Mouse (Mus musculus): ENCODE results near the gene Cct8.

Gene Cct8

DNA sequence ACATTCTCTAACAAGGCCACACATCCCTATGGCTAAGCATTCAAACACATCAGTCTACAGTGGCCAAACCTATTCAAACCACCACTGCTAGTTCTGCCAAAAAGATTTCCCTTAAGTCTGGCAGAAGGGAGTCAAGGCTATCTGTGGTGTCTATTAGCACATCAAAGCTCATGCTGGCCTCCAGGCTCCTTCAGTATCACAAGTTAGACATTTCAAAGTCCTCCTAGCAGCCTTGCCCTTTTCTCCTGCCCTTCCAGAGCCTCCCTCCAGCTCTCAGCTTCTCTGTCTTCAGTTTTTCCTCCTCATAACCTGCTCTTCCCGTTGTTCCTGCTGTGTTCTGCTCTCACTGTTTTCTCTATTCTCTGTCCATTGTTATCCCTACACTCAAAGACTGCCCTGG is 51.6 kb downstream of the Cct8 start:
- DNase-seq = no peak

DNA sequence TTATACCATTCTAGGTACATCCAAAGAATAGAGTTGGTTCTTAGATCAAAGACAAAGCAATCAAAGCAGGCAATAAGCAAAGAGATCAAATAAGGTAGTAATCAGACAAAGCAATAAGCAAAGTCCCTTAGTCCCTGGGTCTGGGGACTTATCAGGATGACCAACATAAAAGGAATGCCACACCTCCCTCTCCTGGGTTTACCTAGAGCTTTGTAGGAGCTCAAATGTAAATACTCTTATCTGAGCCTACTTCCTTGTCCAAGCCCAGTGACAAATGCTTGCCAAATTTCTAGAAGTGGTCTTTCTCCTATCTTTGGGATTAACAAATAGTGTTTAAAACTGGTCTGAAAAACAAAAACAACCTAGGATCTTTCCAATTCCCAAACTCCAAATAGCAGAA is 52.4 kb downstream of the Cct8 start:
- DNase-seq = no peak

DNA sequence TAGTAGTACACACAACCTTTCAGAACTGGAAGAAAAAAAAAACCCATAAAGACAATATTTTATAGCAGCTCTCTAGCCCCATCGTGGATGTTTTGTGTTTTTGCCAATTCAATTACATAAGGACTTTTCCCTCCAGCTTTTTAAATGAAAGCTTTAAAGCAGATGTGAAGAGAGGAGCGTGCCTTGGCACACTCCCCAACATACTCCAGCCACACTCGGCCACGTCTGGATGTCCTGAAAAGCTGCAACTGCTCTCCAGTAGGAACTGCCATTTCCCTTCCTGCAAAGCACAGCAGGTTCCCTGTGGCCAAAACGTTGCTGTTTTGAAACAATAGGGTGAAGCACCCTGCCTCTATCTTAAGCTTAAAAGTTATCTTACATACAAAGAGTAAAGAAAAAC is 53.4 kb downstream of the Cct8 start:
- DNase-seq = peak in 1 of 2 experiments; percentile 24

DNA sequence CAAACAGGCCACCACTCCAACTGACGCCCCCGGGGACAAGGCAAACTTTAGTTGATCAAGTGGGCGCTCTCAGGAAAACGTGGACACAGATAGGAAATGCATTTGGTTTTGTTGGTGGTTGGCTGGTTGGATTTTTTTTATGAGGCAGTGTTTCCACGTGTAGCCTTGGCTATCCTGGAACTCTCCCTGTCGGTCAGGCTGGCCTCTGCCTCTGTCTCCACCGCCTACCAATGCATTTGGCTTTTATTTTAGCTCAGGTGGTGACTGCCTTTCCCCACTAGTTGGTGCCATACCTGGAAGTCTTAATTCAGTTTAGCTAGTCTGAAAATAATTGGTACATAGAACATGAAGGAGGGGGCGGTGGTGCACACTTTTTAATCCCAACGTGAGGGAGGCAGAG is 54.6 kb downstream of the Cct8 start:
- DNase-seq = peak; percentile 43 to 57

DNA sequence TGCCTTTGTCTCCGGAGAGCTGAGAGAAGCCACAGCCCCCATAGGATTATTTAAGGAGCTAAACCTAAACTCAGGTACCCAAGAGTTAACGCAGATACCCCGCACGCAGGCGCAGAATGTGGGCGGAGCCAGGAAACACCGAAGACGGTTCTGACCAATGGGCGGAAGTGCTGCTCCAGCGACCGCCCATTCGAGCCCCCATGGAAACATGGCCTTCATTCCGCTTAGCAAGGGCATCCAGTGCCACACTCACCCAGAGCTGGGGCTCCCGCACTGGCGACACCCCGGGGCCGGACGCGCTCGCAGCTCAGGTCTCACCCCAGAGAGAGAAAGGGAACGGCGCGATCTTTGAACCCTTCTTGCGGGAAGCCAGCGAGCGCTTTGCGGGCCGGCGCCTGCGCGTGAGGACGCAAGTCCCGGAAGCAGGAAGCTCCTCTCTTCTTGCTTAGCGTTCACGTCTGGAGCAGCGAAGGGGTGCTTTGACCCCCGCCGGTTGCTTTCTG is 55.4 kb downstream of the Cct8 start, which contains the start of gene Rwdd2b:
Gene Rwdd2b (minus strand): TSS at position 390 of the 503 bp plus-strand sequence.
- DNase-seq = peak; percentile 97

DNA sequence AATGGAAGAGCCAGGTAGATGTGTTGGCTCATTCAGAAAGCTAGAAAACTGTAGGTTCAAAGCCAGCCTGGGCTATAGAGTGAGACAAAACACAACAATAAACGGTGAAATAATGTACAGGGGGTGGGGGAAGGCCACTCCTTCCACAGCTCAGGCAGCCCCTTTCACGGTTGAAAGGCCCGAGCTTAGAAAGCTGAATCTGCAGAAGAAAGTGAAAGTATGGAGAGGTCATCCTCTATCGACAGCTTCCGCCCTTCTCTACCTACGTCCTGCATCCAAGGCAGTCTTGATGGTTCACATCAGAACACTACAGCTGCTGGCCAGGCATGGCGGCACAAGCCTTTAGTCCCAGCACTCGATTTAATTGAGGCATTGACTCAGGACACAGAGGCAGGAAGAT is 57.0 kb downstream of the Cct8 start:
- peak in 1 of 2 experiments; percentile 33 for DNase-seq

DNA sequence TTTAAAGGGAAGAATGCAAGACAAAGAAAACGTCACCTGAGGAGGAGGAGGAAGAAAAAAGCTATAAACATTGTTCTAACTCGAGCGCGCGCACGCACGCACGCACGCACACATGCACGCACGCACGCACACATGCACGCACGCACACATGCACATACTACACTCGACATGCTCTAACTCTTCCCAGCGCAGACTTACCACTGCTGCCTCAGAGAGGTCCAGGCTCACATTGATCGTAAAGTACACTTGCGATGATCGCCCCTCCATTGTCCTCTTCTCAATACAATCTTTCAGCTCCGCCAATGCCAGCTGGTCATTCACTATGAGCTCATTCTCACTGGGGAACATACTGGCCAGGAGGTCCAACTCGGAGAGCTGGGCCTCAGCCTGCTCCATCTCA is 58.6 kb downstream of the Cct8 start:
- DNase-seq = peak in 1 of 2 experiments; percentile 19

DNA sequence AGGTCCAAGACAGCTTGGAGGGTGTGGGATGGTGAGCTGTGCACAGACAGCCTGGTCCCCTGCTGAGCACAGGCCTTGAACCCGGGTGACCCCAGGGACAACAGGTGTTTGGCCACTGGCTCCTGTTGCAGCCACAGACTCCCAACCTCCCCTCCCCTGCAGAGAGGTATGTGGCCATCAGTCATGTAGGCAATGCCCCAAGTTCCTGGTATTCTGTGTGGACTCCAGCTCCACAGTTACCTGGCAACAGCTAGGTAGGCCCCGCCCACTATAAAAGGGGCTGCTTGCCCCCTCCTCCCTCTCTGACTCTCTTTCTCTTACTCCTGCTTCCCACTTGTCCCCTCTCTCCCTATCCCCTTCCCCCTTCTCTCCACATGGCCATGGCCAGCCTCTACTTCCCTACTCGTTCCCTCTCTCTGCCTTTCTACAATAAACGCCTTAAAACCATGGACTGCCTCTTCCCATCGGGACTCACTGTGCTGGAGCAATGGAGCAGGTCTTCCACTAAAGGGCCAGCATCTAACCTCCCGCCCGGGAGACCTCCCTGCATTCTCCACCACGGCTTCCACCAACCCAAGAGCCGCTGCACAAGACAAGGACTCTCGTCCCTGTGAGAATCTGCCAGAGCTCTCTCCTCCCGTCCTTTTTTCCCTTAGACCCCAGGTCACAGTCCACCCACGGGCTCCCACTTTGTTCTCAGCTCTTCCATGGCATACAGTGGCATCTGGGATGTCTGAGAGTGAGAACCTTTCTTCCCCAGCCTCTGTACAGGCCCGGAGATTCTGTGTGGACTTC is 60.1 kb downstream of the Cct8 start:
- DNase-seq = peak in 1 of 2 experiments; percentile 37

DNA sequence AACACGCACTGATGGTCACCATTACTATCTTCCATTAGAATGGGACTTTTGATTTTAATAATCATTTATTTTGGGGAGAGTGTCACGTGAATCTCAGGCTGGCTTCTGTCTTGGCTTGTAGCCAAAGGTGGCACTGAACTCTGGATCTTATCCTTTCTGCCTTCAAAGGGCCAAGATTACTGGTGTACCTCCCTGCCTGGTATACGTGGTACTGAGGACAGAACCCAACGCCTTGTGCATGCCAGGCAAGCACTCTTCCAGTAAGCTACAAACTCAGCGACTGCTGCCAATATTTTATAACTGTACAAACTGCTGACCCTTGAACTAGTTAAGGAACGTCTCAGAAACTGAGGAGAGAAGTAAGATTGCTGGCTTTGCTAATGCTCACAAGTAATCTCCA is 60.7 kb downstream of the Cct8 start:
- DNase-seq = peak; percentile 61 to 66

DNA sequence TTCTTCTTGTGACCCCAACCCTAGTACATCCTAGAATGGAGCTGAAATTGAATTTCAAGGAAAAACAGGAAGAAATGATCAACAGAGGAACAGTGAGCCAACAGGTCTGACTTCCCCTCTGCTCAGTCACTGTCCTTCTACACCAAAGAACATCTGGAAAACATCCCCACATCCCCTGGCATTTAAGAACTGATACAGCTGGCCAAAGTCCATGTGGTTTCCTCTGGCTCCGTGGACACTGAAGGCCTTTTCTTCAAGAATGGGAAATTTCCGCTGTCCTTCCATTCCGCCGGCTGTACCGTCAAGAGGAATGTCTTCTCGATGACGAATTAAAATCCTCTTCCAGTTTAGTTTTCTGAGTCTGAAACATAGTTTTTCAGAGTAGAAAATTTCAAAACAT is 61.4 kb downstream of the Cct8 start:
- peak in 1 of 2 experiments; percentile 28 for DNase-seq

Measured in kidney, postnatal 25 days (tissue).